Mouse (Mus musculus): ENCODE measurements at regions not wholly inside any gene's neighbourhood (a gene's known extent, or its start where the extent isn't known, plus 50 kb on each side); places are given as distances from the start of the nearest gene placed in this dataset.
A peak's percentile ranks its signal among the peaks of the same experiment; 100 is the strongest.

DNA sequence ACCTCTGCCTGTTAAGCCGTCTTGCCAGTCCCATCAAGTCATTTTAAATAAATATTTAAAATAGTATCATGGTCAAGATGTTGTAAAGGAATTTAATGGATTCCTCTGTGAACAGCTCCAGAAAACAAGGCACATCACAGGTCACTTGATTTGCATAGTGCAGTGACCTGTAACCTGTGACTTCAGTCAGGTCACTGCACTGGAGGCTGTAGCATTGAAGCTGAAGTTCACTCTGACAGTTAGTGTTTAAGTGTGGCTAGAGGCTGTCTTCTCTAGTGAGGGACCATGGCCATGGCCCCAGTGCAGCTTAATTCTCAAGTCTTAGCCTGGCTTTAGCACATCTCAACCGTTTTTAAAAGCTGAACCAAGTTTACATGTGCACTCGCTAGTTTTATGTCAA is 68.1 kb upstream of the Ercc4 start:
- Histone ChIP-seq H3K27me3 (ENCODE audit: control insufficient read depth, insufficient read depth, low read length) (no peaks in the 10 kb centered on the region), H3K9ac (ENCODE audit: low read length) (no peak overlapping the region), H3K4me1 (replicated peaks; ENCODE audit: control insufficient read depth, insufficient read depth) (no peaks in the 10 kb centered on the region), H3K4me3 (ENCODE audit: low read depth, low read length) (no peak overlapping the region), H3K9me3 (ENCODE audit: control insufficient read depth, low read length) (no peaks in the 10 kb centered on the region), H3K27ac (replicated peaks) (no peak overlapping the region), H3K4me2 (replicated peaks; ENCODE audit: low read depth) (no peak overlapping the region), H3K36me3 (ENCODE audit: control insufficient read depth, insufficient read depth, low read length) (no peaks in the 10 kb centered on the region)
- no peak for ATAC-seq (ENCODE audit: low FRiP score, low TSS enrichment)
- no peak for TF ChIP-seq EP300 (optimal IDR thresholded peaks at IDR 0.05)
- TF ChIP-seq CTCF (IDR thresholded peaks at IDR 0.05; ENCODE audit: low read depth): no peak
- WGBS: 35% methylated on average over 3 of the region's 3 CpGs
- no peak for DNase-seq (ENCODE audit: low spot score)

DNA sequence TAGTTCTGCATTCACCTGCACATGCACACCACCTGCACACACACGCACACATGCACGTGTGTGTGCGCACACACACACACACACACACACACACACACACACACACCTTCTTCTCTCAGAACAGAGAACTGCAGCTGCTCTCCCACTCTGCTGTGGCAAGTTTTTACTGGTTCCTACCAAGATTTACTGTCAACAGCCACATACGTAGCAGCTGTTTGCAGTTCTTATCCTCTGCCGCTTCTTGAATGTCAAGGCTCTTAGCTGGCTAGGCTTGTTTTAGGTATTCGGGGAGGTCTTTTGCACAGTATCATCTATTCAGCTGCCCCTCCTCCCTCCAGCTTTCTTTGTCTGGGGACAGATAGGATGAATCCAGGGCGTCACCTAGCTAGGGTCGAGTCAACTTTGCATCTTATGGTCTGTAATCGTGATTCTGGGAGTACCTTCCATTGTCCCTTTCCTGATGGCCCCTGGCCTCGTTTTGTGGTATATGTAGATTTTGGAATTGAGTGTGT is 64.3 kb upstream of the Ercc4 start:
- H3K9me3 ChIP-seq (ENCODE audit: control insufficient read depth, low read length): no peaks in the 10 kb centered on the region
- no peak for DNase-seq (ENCODE audit: low spot score)
- no peak for TF ChIP-seq EP300 (optimal IDR thresholded peaks at IDR 0.05)
- TF ChIP-seq CTCF (IDR thresholded peaks at IDR 0.05; ENCODE audit: low read depth): no peak
- H3K27me3 ChIP-seq (ENCODE audit: control insufficient read depth, insufficient read depth, low read length): no peaks in the 10 kb centered on the region
- no peak overlapping the region for H3K27ac ChIP-seq (replicated peaks)
- H3K9ac ChIP-seq (ENCODE audit: low read length): no peak overlapping the region
- no peak overlapping the region for H3K4me2 ChIP-seq (replicated peaks; ENCODE audit: low read depth)
- no peak for ATAC-seq (ENCODE audit: low FRiP score, low TSS enrichment)
- no peaks in the 10 kb centered on the region for H3K4me1 ChIP-seq (replicated peaks; ENCODE audit: control insufficient read depth, insufficient read depth)
- WGBS: 50% methylated on average over 10 of the region's 10 CpGs
- H3K36me3 ChIP-seq (ENCODE audit: control insufficient read depth, insufficient read depth, low read length): no peaks in the 10 kb centered on the region
- no peak overlapping the region for H3K4me3 ChIP-seq (ENCODE audit: low read depth, low read length)

DNA sequence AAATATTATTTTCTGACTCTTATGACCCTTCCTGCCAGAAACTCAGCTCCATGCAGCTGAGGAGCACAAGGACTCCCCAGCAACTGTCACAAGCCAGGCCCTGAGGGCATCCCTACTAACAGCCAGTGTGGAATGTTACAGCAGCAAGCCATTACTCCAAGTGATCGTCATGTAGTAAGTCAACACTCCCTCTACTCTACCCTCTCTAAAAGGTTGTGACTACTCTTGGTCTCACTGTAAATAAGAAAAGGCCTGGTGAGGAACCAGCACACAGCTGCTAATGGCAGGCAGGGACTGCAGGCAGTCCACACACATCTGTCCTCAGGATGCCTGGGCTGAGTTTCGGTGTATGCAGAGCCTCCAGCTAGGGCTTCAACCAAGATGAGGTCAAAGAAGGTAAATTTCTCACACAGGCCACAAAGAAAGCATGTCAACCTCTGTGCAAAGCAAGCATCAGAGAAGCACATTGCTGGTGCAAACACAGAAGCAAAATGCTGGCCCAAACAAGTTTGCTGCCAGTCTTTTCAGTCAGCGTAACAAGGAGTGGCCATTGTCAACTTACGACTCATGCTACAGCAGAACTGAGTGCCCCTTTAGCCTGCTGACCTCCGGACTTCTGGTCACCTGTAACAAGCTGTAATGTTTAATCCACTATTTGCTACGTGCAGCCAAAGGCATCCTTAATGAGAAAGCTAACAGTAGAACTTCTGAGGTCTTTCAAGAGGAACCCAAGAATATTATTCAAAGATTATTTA is 62.9 kb upstream of the Ercc4 start:
- H3K27me3 ChIP-seq (ENCODE audit: control insufficient read depth, insufficient read depth, low read length): no peaks in the 10 kb centered on the region
- H3K9ac ChIP-seq (ENCODE audit: low read length): no peak overlapping the region
- H3K27ac ChIP-seq (replicated peaks): no peak overlapping the region
- no peaks in the 10 kb centered on the region for H3K9me3 ChIP-seq (ENCODE audit: control insufficient read depth, low read length)
- H3K4me3 ChIP-seq (ENCODE audit: low read depth, low read length): no peak overlapping the region
- H3K36me3 ChIP-seq (ENCODE audit: control insufficient read depth, insufficient read depth, low read length): no peaks in the 10 kb centered on the region
- H3K4me1 ChIP-seq (replicated peaks; ENCODE audit: control insufficient read depth, insufficient read depth): no peaks in the 10 kb centered on the region
- ATAC-seq (ENCODE audit: low FRiP score, low TSS enrichment): peak; percentile 73
- no peak for DNase-seq (ENCODE audit: low spot score)
- TF ChIP-seq CTCF (IDR thresholded peaks at IDR 0.05; ENCODE audit: low read depth): no peak
- no peak for TF ChIP-seq EP300 (optimal IDR thresholded peaks at IDR 0.05)
- 59% methylated on average over 6 of the region's 6 CpGs for WGBS
- no peak overlapping the region for H3K4me2 ChIP-seq (replicated peaks; ENCODE audit: low read depth)

DNA sequence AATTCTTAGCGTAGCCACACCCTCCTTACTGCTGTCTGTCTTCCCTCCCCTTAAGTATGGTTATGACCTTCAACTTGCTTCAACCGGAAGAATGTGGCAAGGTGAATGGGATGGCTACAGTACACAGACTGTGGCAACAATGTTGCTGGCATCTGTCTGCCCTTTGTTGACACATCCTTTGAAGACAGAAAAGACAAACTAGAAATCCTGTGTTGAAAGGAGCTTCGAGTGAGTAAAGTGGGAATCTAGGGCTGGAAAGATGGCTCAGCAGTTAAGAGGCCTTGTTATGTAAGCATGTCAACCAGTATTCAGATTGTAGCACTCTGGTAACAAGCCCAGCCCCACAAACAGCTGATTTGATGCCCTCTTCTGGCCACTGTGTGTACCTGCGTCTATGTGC is 60.2 kb upstream of the Ercc4 start:
- Histone ChIP-seq H3K9ac (ENCODE audit: low read length) (no peak overlapping the region), H3K4me3 (ENCODE audit: low read depth, low read length) (no peak overlapping the region), H3K4me1 (replicated peaks; ENCODE audit: control insufficient read depth, insufficient read depth) (no peaks in the 10 kb centered on the region), H3K9me3 (ENCODE audit: control insufficient read depth, low read length) (no peaks in the 10 kb centered on the region), H3K27me3 (ENCODE audit: control insufficient read depth, insufficient read depth, low read length) (no peaks in the 10 kb centered on the region), H3K36me3 (ENCODE audit: control insufficient read depth, insufficient read depth, low read length) (no peaks in the 10 kb centered on the region), H3K27ac (replicated peaks) (no peak overlapping the region), H3K4me2 (replicated peaks; ENCODE audit: low read depth) (no peak overlapping the region)
- no peak for DNase-seq (ENCODE audit: low spot score)
- TF ChIP-seq CTCF (IDR thresholded peaks at IDR 0.05; ENCODE audit: low read depth) (no peak), EP300 (optimal IDR thresholded peaks at IDR 0.05) (no peak)
- WGBS: 85% methylated on average over 4 of the region's 4 CpGs
- no peak for ATAC-seq (ENCODE audit: low FRiP score, low TSS enrichment)

DNA sequence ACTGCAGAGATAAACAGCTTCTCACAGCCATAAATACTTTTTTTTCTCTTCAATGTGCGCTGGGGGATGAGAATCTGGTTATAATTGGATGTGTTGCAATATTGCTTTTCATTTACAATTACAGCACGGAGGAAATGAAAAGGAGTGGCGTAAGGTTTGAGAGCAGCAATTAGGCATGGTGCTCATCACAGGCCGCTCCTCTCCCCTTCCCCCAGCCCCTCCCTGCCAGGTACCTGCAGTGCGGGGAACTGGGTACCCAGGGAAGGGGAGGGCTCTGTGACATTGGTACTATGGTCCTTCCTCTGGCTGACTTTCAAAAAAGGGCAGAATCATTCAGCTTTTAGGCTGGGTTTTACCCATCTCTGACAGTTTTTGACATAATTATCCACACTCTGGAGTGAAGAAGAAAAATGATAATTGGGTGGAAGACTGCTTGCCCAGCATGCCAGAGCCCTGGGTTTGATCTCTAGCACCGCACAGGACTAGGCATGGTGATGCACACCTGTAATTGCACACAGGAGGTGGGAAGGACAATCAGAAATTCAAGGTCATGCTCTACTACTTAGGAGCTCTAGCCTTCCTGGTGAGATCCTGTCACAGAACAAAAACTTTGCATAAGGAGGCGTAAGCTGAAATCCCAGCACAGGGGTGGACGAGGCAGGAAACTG is 59.1 kb upstream of the Ercc4 start:
- Histone ChIP-seq H3K27me3 (ENCODE audit: control insufficient read depth, insufficient read depth, low read length) (no peaks in the 10 kb centered on the region), H3K9ac (ENCODE audit: low read length) (no peak overlapping the region), H3K9me3 (ENCODE audit: control insufficient read depth, low read length) (no peaks in the 10 kb centered on the region), H3K4me1 (replicated peaks; ENCODE audit: control insufficient read depth, insufficient read depth) (no peaks in the 10 kb centered on the region), H3K4me2 (replicated peaks; ENCODE audit: low read depth) (no peak overlapping the region), H3K27ac (replicated peaks) (no peak overlapping the region), H3K36me3 (ENCODE audit: control insufficient read depth, insufficient read depth, low read length) (no peaks in the 10 kb centered on the region), H3K4me3 (ENCODE audit: low read depth, low read length) (no peak overlapping the region)
- DNase-seq (ENCODE audit: low spot score) (no peak), ATAC-seq (ENCODE audit: low FRiP score, low TSS enrichment) (no peak)
- WGBS: 76% methylated on average over 7 of the region's 8 CpGs
- no peak for TF ChIP-seq CTCF (IDR thresholded peaks at IDR 0.05; ENCODE audit: low read depth)
- TF ChIP-seq EP300 (optimal IDR thresholded peaks at IDR 0.05): no peak

DNA sequence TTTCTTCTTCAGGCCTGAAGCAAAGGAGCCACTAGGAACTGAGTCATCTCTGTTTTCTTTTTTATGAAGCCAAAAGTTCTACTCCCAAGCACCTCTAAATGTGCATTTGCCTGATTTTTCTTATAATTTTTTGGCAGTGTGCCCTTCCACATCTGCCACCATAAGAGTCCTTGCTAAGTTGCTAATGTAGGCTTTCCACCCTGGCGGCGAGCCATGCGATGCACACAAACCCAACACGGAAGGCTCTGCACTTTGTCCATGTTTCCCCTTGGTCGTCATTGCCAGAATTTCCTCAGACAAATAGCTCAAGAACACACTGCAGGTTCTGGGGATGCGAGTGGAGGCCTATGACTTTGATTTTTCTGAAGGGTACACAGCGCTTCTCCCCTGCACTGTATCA is 54.5 kb upstream of the Ercc4 start:
- Histone ChIP-seq H3K27me3 (ENCODE audit: control insufficient read depth, insufficient read depth, low read length) (no peaks in the 10 kb centered on the region), H3K4me3 (ENCODE audit: low read depth, low read length) (no peak overlapping the region), H3K27ac (replicated peaks) (no peak overlapping the region), H3K9ac (ENCODE audit: low read length) (no peak overlapping the region), H3K4me2 (replicated peaks; ENCODE audit: low read depth) (no peak overlapping the region), H3K4me1 (replicated peaks; ENCODE audit: control insufficient read depth, insufficient read depth) (no peaks in the 10 kb centered on the region), H3K9me3 (ENCODE audit: control insufficient read depth, low read length) (no peaks in the 10 kb centered on the region), H3K36me3 (ENCODE audit: control insufficient read depth, insufficient read depth, low read length) (no peaks in the 10 kb centered on the region)
- DNase-seq (ENCODE audit: low spot score): no peak
- WGBS: 58% methylated on average over 7 of the region's 7 CpGs
- ATAC-seq (ENCODE audit: low FRiP score, low TSS enrichment): no peak
- TF ChIP-seq CTCF (IDR thresholded peaks at IDR 0.05; ENCODE audit: low read depth) (no peak), EP300 (optimal IDR thresholded peaks at IDR 0.05) (no peak)
